Mouse (Mus musculus): ENCODE measurements around the gene Atp2b4. TPM values are rescaled to one million over a fixed set of nuclear protein-coding genes. Genes with fewer than 3 reads are reported as not detected.

The Atp2b4 gene
- polyA plus RNA-seq, 1 experiment from 2014 or later: 12.7 TPM

- WGBS: 62% methylated on average over 10 of the region's 10 CpGs
- DNase-seq (no peak), ATAC-seq (ENCODE audit: insufficient read depth) (no peak)
- Histone ChIP-seq H3K4me3 (ENCODE audit: low read depth, low read length) (no peak overlapping the region), H3K9me3 (ENCODE audit: low read depth, low read length) (no peaks in the 10 kb centered on the region), H3K9ac (no peak overlapping the region), H3K36me3 (ENCODE audit: insufficient read depth) (no peaks in the 10 kb centered on the region), H3K4me2 (no peak overlapping the region), H3K4me1 (ENCODE audit: insufficient read depth) (no peaks in the 10 kb centered on the region), H3K27ac (ENCODE audit: low read depth) (no peak overlapping the region), H3K27me3 (ENCODE audit: insufficient read depth, low read length) (no peaks in the 10 kb centered on the region)
- TF ChIP-seq CTCF (IDR thresholded peaks at IDR 0.05; ENCODE audit: low read depth): no peak
Measured at GRCm38 (mm10) chr1:133787500-133788210, 13.2 kb downstream of the Atp2b4 start.

GRCm38 (mm10) chr1:133784621-133785020 lies 16.2 kb downstream of the Atp2b4 start:
- H3K36me3 ChIP-seq (ENCODE audit: insufficient read depth): no peaks in the 10 kb centered on the region
- no peaks in the 10 kb centered on the region for H3K27me3 ChIP-seq (ENCODE audit: insufficient read depth, low read length)
- no peak overlapping the region for H3K9ac ChIP-seq
- DNase-seq (no peak), ATAC-seq (ENCODE audit: insufficient read depth) (no peak)
- 72% methylated on average over 3 of the region's 3 CpGs for WGBS
- no peak for TF ChIP-seq CTCF (IDR thresholded peaks at IDR 0.05; ENCODE audit: low read depth)
- no peaks in the 10 kb centered on the region for H3K4me1 ChIP-seq (ENCODE audit: insufficient read depth)
- no peak overlapping the region for H3K4me3 ChIP-seq (ENCODE audit: low read depth, low read length)
- H3K4me2 ChIP-seq: no peak overlapping the region
- no peak overlapping the region for H3K27ac ChIP-seq (ENCODE audit: low read depth)
- no peaks in the 10 kb centered on the region for H3K9me3 ChIP-seq (ENCODE audit: low read depth, low read length)

GRCm38 (mm10) chr1:133781531-133781930 lies 19.3 kb downstream of the Atp2b4 start:
- ATAC-seq (ENCODE audit: insufficient read depth) (no peak), DNase-seq (no peak)
- no peaks in the 10 kb centered on the region for H3K4me1 ChIP-seq (ENCODE audit: insufficient read depth)
- TF ChIP-seq CTCF (IDR thresholded peaks at IDR 0.05; ENCODE audit: low read depth): no peak
- no peaks in the 10 kb centered on the region for H3K9me3 ChIP-seq (ENCODE audit: low read depth, low read length)
- H3K9ac ChIP-seq: no peak overlapping the region
- no peaks in the 10 kb centered on the region for H3K36me3 ChIP-seq (ENCODE audit: insufficient read depth)
- H3K27me3 ChIP-seq (ENCODE audit: insufficient read depth, low read length): no peaks in the 10 kb centered on the region
- no peak overlapping the region for H3K4me2 ChIP-seq
- 37% methylated on average over 3 of the region's 3 CpGs for WGBS
- H3K4me3 ChIP-seq (ENCODE audit: low read depth, low read length): no peak overlapping the region
- H3K27ac ChIP-seq (ENCODE audit: low read depth): no peak overlapping the region

- Histone ChIP-seq H3K27me3 (ENCODE audit: insufficient read depth, low read length) (no peaks in the 10 kb centered on the region), H3K4me1 (ENCODE audit: insufficient read depth) (no peaks in the 10 kb centered on the region), H3K36me3 (ENCODE audit: insufficient read depth) (no peaks in the 10 kb centered on the region), H3K27ac (ENCODE audit: low read depth) (no peak overlapping the region), H3K4me3 (ENCODE audit: low read depth, low read length) (no peak overlapping the region), H3K4me2 (no peak overlapping the region), H3K9me3 (ENCODE audit: low read depth, low read length) (no peaks in the 10 kb centered on the region), H3K9ac (no peak overlapping the region)
- TF ChIP-seq CTCF (IDR thresholded peaks at IDR 0.05; ENCODE audit: low read depth): no peak
- DNase-seq (no peak), ATAC-seq (ENCODE audit: insufficient read depth) (no peak)
- 91% methylated on average over 1 of the region's 1 CpGs for WGBS
Measured at GRCm38 (mm10) chr1:133779043-133779442, 21.8 kb downstream of the Atp2b4 start.

GRCm38 (mm10) chr1:133777651-133778231 lies 23.1 kb downstream of the Atp2b4 start:
- H3K27ac ChIP-seq (ENCODE audit: low read depth): no peak overlapping the region
- H3K4me3 ChIP-seq (ENCODE audit: low read depth, low read length): no peak overlapping the region
- ATAC-seq (ENCODE audit: insufficient read depth): peak; percentile 44; the same call in 1 of the 2 replicates
- DNase-seq: no peak
- no peak overlapping the region for H3K4me2 ChIP-seq
- no peaks in the 10 kb centered on the region for H3K4me1 ChIP-seq (ENCODE audit: insufficient read depth)
- 73% methylated on average over 15 of the region's 15 CpGs for WGBS
- no peaks in the 10 kb centered on the region for H3K36me3 ChIP-seq (ENCODE audit: insufficient read depth)
- no peak overlapping the region for H3K9ac ChIP-seq
- no peak for TF ChIP-seq CTCF (IDR thresholded peaks at IDR 0.05; ENCODE audit: low read depth)
- H3K9me3 ChIP-seq (ENCODE audit: low read depth, low read length): no peaks in the 10 kb centered on the region
- H3K27me3 ChIP-seq (ENCODE audit: insufficient read depth, low read length): no peaks in the 10 kb centered on the region

- Histone ChIP-seq H3K9ac (no peak overlapping the region), H3K4me2 (no peak overlapping the region), H3K9me3 (ENCODE audit: low read depth, low read length) (no peaks in the 10 kb centered on the region), H3K36me3 (ENCODE audit: insufficient read depth) (no peaks in the 10 kb centered on the region), H3K27me3 (ENCODE audit: insufficient read depth, low read length) (no peaks in the 10 kb centered on the region), H3K27ac (ENCODE audit: low read depth) (no peak overlapping the region), H3K4me3 (ENCODE audit: low read depth, low read length) (no peak overlapping the region), H3K4me1 (ENCODE audit: insufficient read depth) (peaks cover 3% of the 10 kb centered on the region; the same call in 1 of the 2 replicates)
- no peak for TF ChIP-seq CTCF (IDR thresholded peaks at IDR 0.05; ENCODE audit: low read depth)
- WGBS: 57% methylated on average over 9 of the region's 9 CpGs
- DNase-seq (peak; percentile 17), ATAC-seq (ENCODE audit: insufficient read depth) (no peak)
Measured at GRCm38 (mm10) chr1:133772553-133772952, 28.3 kb downstream of the Atp2b4 start.

GRCm38 (mm10) chr1:133771831-133772399 lies 28.9 kb downstream of the Atp2b4 start:
- Histone ChIP-seq H3K9ac (no peak overlapping the region), H3K4me2 (no peak overlapping the region), H3K27me3 (ENCODE audit: insufficient read depth, low read length) (no peaks in the 10 kb centered on the region), H3K27ac (ENCODE audit: low read depth) (peak overlapping the region; percentile 0; the same call in 1 of the 2 replicates), H3K9me3 (ENCODE audit: low read depth, low read length) (no peaks in the 10 kb centered on the region), H3K36me3 (ENCODE audit: insufficient read depth) (no peaks in the 10 kb centered on the region), H3K4me3 (ENCODE audit: low read depth, low read length) (no peak overlapping the region), H3K4me1 (ENCODE audit: insufficient read depth) (peaks cover 7% of the 10 kb centered on the region)
- 46% methylated on average over 10 of the region's 10 CpGs for WGBS
- TF ChIP-seq CTCF (IDR thresholded peaks at IDR 0.05; ENCODE audit: low read depth): no peak
- DNase-seq: peak; percentile 33
- ATAC-seq (ENCODE audit: insufficient read depth): no peak
